Mouse (Mus musculus) midbrain, embryonic 13.5 days (tissue): ENCODE measurements at regions not wholly inside any gene's neighbourhood (a gene's known extent, or its start where the extent isn't known, plus 50 kb on each side); places are given as distances from the start of the nearest gene placed in this dataset.

Experiments used
- ATAC-seq: fragments of 200-750 bp; cut with Nextera tagmentation; 2 replicates; pipeline ENCODE4 v1.8.0; 2017; ENCODE audit warnings: mild to moderate bottlenecking, moderate TSS enrichment, moderate library complexity
- H3K27ac ChIP-seq: fragments of 300-500 bp; sonication (generic); 2 replicates; pipeline ENCODE4 v1.5.1; 2015; ENCODE audit warnings: inconsistent platforms, mild to moderate bottlenecking, moderate library complexity
- H3K27me3 ChIP-seq: fragments of 300-500 bp; sonication (generic); 2 replicates; pipeline ENCODE4 v1.6.1; 2015; ENCODE audit warnings: mild to moderate bottlenecking, inconsistent platforms
- H3K36me3 ChIP-seq: fragments of 300-500 bp; sonication (generic); 2 replicates; pipeline ENCODE4 v1.6.1; 2015; ENCODE audit warnings: mild to moderate bottlenecking, inconsistent platforms
- H3K4me1 ChIP-seq: fragments of 300-500 bp; sonication (generic); replicated peaks from 2 replicates; pipeline ENCODE4 v1.6.1; 2015; ENCODE audit warnings: inconsistent platforms
- H3K4me2 ChIP-seq: fragments of 300-500 bp; sonication (generic); replicated peaks from 2 replicates; pipeline ENCODE4 v1.6.1; 2015; ENCODE audit warnings: moderate library complexity, mild to moderate bottlenecking, inconsistent platforms
- H3K4me3 ChIP-seq: fragments of 300-500 bp; sonication (generic); replicated peaks from 2 replicates; pipeline ENCODE4 v1.5.1; 2015; ENCODE audit warnings: mild to moderate bottlenecking, inconsistent platforms
- H3K9ac ChIP-seq: fragments of 300-500 bp; sonication (generic); replicated peaks from 2 replicates; pipeline ENCODE4 v1.6.1; 2015; ENCODE audit warnings: mild to moderate bottlenecking, inconsistent platforms
- H3K9me3 ChIP-seq: fragments of 300-500 bp; sonication (generic); 2 replicates; pipeline ENCODE4 v1.6.1; 2016; ENCODE audit warnings: mild to moderate bottlenecking, inconsistent platforms
- WGBS: fragments of 180-500 bp; shearing (Covaris S2); methylation state at CpG from one replicate; pipeline ENCODE4 v1.1.7; 2015; 5-methylcytosine and 5-hydroxymethylcytosine counted together

GRCm38 (mm10) chr12:58743800-58744199 lies 268.0 kb downstream of the Sec23a start:
- ATAC-seq: no peak
- WGBS: 80% methylated on average over 1 of the region's 1 CpGs
- Histone ChIP-seq H3K27ac (no peak overlapping the region), H3K9me3 (no peaks in the 10 kb centered on the region), H3K4me3 (no peak overlapping the region), H3K4me1 (no peaks in the 10 kb centered on the region), H3K9ac (no peak overlapping the region), H3K4me2 (no peak overlapping the region), H3K27me3 (no peaks in the 10 kb centered on the region), H3K36me3 (no peaks in the 10 kb centered on the region)

- Histone ChIP-seq H3K4me1 (no peaks in the 10 kb centered on the region), H3K36me3 (no peaks in the 10 kb centered on the region), H3K27ac (no peak overlapping the region), H3K9me3 (no peaks in the 10 kb centered on the region), H3K4me3 (no peak overlapping the region), H3K27me3 (no peaks in the 10 kb centered on the region), H3K9ac (no peak overlapping the region), H3K4me2 (no peak overlapping the region)
- no peak for ATAC-seq
- 59% methylated on average over 1 of the region's 1 CpGs for WGBS
Measured at GRCm38 (mm10) chr12:58728094-58728493, 283.7 kb downstream of the Sec23a start.

GRCm38 (mm10) chr12:58727547-58727946 lies 284.3 kb downstream of the Sec23a start:
- H3K4me1 ChIP-seq: no peaks in the 10 kb centered on the region
- no peaks in the 10 kb centered on the region for H3K9me3 ChIP-seq
- WGBS: 95% methylated on average over 2 of the region's 2 CpGs
- no peak overlapping the region for H3K4me2 ChIP-seq
- H3K4me3 ChIP-seq: no peak overlapping the region
- H3K27me3 ChIP-seq: no peaks in the 10 kb centered on the region
- H3K36me3 ChIP-seq: no peaks in the 10 kb centered on the region
- H3K27ac ChIP-seq: no peak overlapping the region
- ATAC-seq: no peak
- H3K9ac ChIP-seq: no peak overlapping the region

GRCm38 (mm10) chr12:58717908-58718307 lies 293.9 kb downstream of the Sec23a start:
- Histone ChIP-seq H3K27ac (no peak overlapping the region), H3K36me3 (no peaks in the 10 kb centered on the region), H3K4me2 (no peak overlapping the region), H3K4me1 (no peaks in the 10 kb centered on the region), H3K9me3 (no peaks in the 10 kb centered on the region), H3K9ac (no peak overlapping the region), H3K27me3 (no peaks in the 10 kb centered on the region), H3K4me3 (no peak overlapping the region)
- no peak for ATAC-seq
- WGBS: 94% methylated on average over 6 of the region's 6 CpGs

DNA sequence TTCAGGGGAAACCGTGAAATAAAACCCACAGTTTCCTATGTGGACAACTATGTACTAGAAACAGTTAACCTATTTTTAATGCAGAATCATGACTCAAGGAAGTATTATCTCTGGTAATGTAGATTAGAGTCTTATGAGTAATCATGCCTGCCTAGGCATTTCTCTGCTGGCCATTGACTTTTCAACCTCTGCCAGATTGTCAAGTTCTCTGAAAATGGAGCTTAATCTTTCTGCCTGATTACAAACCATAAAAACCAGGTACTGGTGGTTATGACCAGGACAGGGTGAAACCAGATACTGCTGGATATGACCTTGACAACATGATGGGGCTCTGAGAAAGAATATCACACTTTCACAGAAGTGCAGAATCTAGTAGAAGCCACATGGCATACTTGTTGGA lies 297.6 kb downstream of the Sec23a start:
- ATAC-seq: no peak
- no peaks in the 10 kb centered on the region for H3K36me3 ChIP-seq
- no peak overlapping the region for H3K4me3 ChIP-seq
- no peak overlapping the region for H3K27ac ChIP-seq
- WGBS: 92% methylated on average over 1 of the region's 1 CpGs
- H3K9ac ChIP-seq: no peak overlapping the region
- no peaks in the 10 kb centered on the region for H3K4me1 ChIP-seq
- no peaks in the 10 kb centered on the region for H3K9me3 ChIP-seq
- H3K4me2 ChIP-seq: no peak overlapping the region
- H3K27me3 ChIP-seq: no peaks in the 10 kb centered on the region

GRCm38 (mm10) chr12:58695680-58696079 lies 316.1 kb downstream of the Sec23a start:
- Histone ChIP-seq H3K9ac (no peak overlapping the region), H3K4me2 (no peak overlapping the region), H3K36me3 (no peaks in the 10 kb centered on the region), H3K27me3 (no peaks in the 10 kb centered on the region), H3K4me3 (no peak overlapping the region), H3K9me3 (no peaks in the 10 kb centered on the region), H3K27ac (no peak overlapping the region), H3K4me1 (no peaks in the 10 kb centered on the region)
- no peak for ATAC-seq
- 81% methylated on average over 5 of the region's 5 CpGs for WGBS

DNA sequence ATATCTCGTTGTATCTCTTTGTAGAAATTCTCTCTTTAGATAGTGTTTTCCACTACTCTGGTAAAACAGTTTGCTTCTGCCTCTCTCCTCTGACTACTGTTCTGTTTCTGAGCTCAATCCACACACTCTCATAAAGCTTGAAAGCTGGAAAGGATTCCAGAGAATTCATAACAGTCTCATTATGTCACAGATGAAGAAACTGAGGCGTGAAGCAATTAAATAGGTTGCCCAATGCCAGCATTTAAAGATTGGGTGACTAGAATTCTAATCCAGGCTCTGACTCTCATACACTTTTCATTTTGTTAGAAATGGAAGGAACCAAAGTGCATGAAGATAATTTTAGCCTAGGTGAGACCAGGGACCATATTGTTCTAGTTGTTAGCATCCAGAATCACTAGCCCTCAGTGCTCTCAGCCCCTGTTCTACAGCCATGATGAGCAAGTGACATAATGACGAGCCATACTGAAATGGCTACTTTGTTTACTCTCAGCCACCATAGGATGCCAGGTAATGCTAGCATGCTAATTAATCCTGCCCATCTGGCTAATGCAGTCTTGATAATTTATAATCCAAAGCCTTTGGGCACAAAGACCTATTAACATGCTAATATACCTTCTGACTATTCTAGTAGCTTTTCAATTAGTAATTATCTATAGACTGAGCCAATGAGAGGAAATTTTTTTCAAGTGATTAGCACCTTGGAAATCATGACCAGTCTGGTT lies 341.7 kb downstream of the Sec23a start:
- Histone ChIP-seq H3K27me3 (no peaks in the 10 kb centered on the region), H3K27ac (no peak overlapping the region), H3K4me1 (no peaks in the 10 kb centered on the region), H3K36me3 (no peaks in the 10 kb centered on the region), H3K9me3 (no peaks in the 10 kb centered on the region), H3K4me2 (no peak overlapping the region), H3K9ac (no peak overlapping the region), H3K4me3 (no peak overlapping the region)
- WGBS: 75% methylated on average over 3 of the region's 3 CpGs
- 0 out of 2 replicates have a peak, but pooled peaks have one; percentile 60 for ATAC-seq

DNA sequence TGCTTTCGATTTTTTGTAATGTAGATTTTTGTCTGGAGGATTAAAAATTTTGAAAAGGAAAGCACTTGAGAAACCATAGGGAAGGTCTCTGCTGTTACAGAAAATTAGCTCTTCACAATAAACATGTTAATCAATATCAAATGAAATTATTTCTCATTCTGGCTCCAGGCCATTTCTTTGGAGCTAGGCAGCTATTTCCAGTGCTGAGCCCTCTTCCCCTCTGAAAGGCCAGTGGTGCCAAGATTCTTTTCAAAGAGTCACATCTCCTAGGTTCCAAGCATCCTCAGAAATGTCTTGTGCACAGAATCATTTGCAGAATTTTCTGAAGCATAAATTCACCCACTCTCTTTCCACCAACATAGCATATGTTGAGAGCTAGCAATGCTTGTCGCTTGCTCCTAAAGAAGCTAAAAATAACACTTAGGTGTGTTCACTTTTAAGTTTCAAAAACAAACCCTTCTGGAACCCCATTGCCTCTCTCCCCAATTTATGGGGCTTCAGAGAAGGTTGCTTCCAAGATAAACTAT lies 357.2 kb downstream of the Sec23a start:
- H3K36me3 ChIP-seq: no peaks in the 10 kb centered on the region
- H3K4me3 ChIP-seq: no peak overlapping the region
- WGBS: 85% methylated on average over 2 of the region's 2 CpGs
- H3K27me3 ChIP-seq: no peaks in the 10 kb centered on the region
- no peak overlapping the region for H3K27ac ChIP-seq
- H3K4me2 ChIP-seq: no peak overlapping the region
- H3K9me3 ChIP-seq: no peaks in the 10 kb centered on the region
- no peak for ATAC-seq
- H3K9ac ChIP-seq: no peak overlapping the region
- peaks cover 14% of the 10 kb centered on the region for H3K4me1 ChIP-seq

GRCm38 (mm10) chr12:58653751-58654150 lies 358.1 kb downstream of the Sec23a start:
- Histone ChIP-seq H3K27me3 (no peaks in the 10 kb centered on the region), H3K9ac (no peak overlapping the region), H3K9me3 (no peaks in the 10 kb centered on the region), H3K4me2 (no peak overlapping the region), H3K4me3 (no peak overlapping the region), H3K36me3 (no peaks in the 10 kb centered on the region), H3K27ac (no peak overlapping the region), H3K4me1 (peaks cover 14% of the 10 kb centered on the region)
- no peak; the same call in 1 of the 2 replicates for ATAC-seq
- 64% methylated on average over 6 of the region's 6 CpGs for WGBS

- 58% methylated on average over 6 of the region's 6 CpGs for WGBS
- H3K27me3 ChIP-seq: no peaks in the 10 kb centered on the region
- 0 out of 2 replicates have a peak overlapping the region, but pooled peaks have one; percentile 12 for H3K27ac ChIP-seq
- H3K36me3 ChIP-seq: no peaks in the 10 kb centered on the region
- H3K9ac ChIP-seq: no peak overlapping the region
- peaks cover 14% of the 10 kb centered on the region for H3K4me1 ChIP-seq
- H3K4me3 ChIP-seq: no peak overlapping the region
- no peaks in the 10 kb centered on the region for H3K9me3 ChIP-seq
- H3K4me2 ChIP-seq: no peak overlapping the region
- ATAC-seq: peak; percentile 49
Measured at GRCm38 (mm10) chr12:58653222-58653621, 358.6 kb downstream of the Sec23a start.

DNA sequence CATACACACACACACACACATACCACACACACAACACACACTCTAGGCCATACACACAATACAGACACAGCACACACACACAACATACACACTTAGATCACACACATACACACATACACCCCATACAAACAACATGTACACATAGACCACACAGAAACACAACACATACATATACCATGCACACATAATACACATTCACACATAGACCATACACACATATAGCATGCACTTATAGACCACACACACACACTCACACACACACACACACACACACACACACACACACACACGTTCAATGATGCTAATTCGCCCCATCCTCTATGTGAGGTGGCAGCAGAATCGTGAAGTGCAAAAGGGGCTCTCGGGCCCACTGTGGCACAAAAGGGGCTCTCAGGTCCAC lies 359.1 kb downstream of the Sec23a start:
- Histone ChIP-seq H3K36me3 (no peaks in the 10 kb centered on the region), H3K9me3 (no peaks in the 10 kb centered on the region), H3K4me1 (peaks cover 14% of the 10 kb centered on the region), H3K4me3 (no peak overlapping the region), H3K27me3 (no peaks in the 10 kb centered on the region), H3K4me2 (no peak overlapping the region), H3K27ac (no peak overlapping the region), H3K9ac (no peak overlapping the region)
- WGBS: 83% methylated on average over 4 of the region's 4 CpGs
- peak; percentile 68 for ATAC-seq

DNA sequence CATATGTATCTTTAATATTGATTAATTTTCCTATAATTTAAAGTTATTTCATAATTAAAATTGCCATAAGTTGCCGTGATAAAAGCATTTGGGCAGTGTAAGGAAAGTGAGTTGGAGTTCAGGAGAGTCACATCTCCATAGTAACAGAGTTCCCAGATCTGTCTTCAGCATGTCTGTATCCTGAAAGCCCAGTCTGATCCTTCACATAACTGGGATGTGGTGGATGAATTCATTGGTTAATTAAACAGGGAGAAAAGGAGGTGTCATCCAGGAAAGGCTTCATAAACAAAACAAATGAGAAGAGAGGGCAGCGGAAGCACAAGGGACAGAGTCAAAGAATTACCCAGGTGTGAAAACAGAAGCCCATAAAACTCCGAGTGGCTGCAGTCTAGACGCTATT lies 363.5 kb downstream of the Sec23a start:
- Histone ChIP-seq H3K27ac (no peak overlapping the region), H3K9ac (no peak overlapping the region), H3K27me3 (no peaks in the 10 kb centered on the region), H3K4me3 (no peak overlapping the region), H3K9me3 (no peaks in the 10 kb centered on the region), H3K4me2 (no peak overlapping the region), H3K36me3 (no peaks in the 10 kb centered on the region), H3K4me1 (peaks cover 2% of the 10 kb centered on the region)
- WGBS: 50% methylated on average over 4 of the region's 4 CpGs
- ATAC-seq: no peak

DNA sequence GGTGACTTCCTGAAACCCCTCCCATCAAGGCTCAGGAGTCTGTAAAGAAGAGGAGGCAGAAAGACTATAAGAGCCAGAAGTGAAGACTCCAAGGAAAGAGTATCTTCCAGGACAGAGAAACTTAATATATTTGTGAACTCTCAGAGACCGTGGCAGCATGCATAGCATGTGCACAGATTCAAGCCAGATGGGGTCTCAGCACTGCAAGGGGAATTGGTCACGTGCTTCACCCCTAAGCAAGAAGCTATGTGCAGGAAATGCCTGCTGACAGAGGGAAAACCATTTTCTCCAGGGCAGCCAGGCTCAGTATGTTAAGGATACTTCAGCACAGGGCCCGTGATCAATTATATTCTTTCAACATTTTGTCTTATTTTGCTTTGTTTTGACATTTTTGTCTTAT lies 368.0 kb downstream of the Sec23a start:
- H3K27me3 ChIP-seq: no peaks in the 10 kb centered on the region
- H3K4me2 ChIP-seq: no peak overlapping the region
- H3K27ac ChIP-seq: no peak overlapping the region
- H3K9me3 ChIP-seq: no peaks in the 10 kb centered on the region
- H3K4me3 ChIP-seq: no peak overlapping the region
- no peaks in the 10 kb centered on the region for H3K4me1 ChIP-seq
- H3K36me3 ChIP-seq: no peaks in the 10 kb centered on the region
- no peak for ATAC-seq
- 80% methylated on average over 3 of the region's 3 CpGs for whole genome bisulfite sequencing
- H3K9ac ChIP-seq: no peak overlapping the region
